Mouse (Mus musculus) heart, adult 2 months (tissue): ENCODE data around the gene Setd2.

Source experiments
- CTCF ChIP-seq: fragments of 200-600 bp; IDR thresholded peaks from 2 replicates; pipeline ENCODE4 v1.8.1; 2022; ENCODE audit warnings: antibody characterized with exemption, mild to moderate bottlenecking, moderate library complexity
- EP300 ChIP-seq: fragments of 200-500 bp; IDR thresholded peaks from 2 replicates; pipeline ENCODE4 v1.6.1; 2011; ENCODE audit warnings: low read depth, low read length, control low read depth; ENCODE audit not compliant: insufficient read depth
- POLR2A ChIP-seq: fragments of 200-500 bp; IDR thresholded peaks from 2 replicates; pipeline ENCODE4 v1.6.1; 2011; ENCODE audit warnings: mild to moderate bottlenecking, low read depth, low read length, control low read depth; ENCODE audit not compliant: insufficient read depth

DNA sequence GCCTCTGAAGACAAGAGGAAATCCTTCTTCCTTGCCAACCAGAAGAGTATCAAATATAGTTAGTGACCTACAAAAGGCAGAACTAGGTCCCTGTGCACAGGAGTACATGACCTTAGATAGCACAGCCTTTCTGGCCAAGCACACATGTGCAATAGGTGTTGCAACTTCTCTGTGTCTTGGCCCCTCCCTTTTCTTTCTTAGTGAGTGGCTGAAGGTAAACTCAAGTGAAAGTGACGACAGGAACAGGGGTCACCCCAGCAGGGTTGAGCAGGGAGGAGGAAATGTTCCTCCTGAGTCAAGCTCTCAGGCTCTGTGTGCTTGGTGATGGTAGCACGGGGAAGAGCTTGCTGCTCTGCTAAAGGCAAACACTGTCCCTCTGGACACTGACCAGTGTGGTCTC, 6.7 kb upstream of the Setd2 start:
- no peak for TF ChIP-seq POLR2A
- TF ChIP-seq CTCF = no peak
- no peak for TF ChIP-seq EP300
